Mouse (Mus musculus): ENCODE measurements around the gene Slc25a34. TPM values are rescaled to one million over a fixed set of nuclear protein-coding genes. Genes with fewer than 3 reads are reported as not detected.

The Slc25a34 gene
- polyA plus RNA-seq, 1 experiment, result 12.3 TPM

DNA sequence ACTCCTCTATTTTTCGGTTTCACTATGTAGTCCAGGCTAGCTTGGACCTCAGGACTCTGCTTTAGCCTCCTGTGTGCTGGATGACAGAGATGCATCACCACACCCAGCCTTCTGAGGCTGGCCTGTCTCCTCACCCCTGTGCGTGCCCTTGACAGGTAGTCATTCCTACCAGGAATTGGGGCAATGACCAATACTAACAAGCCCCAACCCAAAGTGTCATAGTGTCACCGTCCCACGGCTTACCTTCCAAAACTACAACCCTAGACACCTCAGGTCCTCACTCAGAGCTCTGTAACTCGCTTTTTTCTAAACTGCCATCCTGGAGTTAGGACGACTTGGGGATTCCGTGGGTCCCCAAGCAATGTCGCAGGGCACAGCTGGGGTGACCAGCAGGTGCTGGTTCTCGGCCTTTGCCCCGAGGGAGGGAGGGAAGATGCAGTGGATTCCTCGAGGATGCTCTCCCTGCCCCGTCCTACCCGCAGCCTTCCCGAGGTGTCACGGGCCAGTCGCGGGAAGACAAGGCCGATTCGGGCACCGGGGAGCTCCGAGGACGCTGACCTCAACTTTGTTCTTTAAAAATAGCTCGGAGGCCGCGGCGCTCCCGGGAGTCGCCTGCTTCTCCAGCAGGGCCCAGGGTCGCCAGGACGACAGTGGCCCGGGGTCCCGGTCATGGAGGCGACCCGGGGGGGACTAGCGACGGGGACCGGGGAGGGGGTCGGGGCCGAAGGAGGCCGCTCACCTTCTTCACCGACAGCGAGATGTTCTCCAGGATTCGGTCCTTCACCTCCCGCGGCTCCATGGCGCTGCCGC, 39.7 kb upstream of the Slc25a34 start:
- peak; percentile 23 for DNase-seq
- H3K4me3 ChIP-seq (ENCODE audit: control insufficient read depth, insufficient read depth, low read length), result peak overlapping the region; percentile 65
- TF ChIP-seq POLR2A (IDR thresholded peaks at IDR 0.05; ENCODE audit: control insufficient read depth, extremely low read depth, insufficient read depth, low read length, poor library complexity) (no peak), CTCF (IDR thresholded peaks at IDR 0.05; ENCODE audit: borderline replicate concordance, control insufficient read depth, extremely low read depth, insufficient read depth, low read length, poor library complexity) (no peak)
- H3K27me3 ChIP-seq (ENCODE audit: control insufficient read depth, insufficient read depth, low read length), result no peaks in the 10 kb centered on the region
- 4% methylated on average over 47 of the region's 47 CpGs for WGBS
- H3K36me3 ChIP-seq (ENCODE audit: control insufficient read depth, insufficient read depth, low read length), result no peaks in the 10 kb centered on the region
- H3K27ac ChIP-seq (ENCODE audit: control insufficient read depth, insufficient read depth, low read length), result no peak overlapping the region
- H3K4me1 ChIP-seq (replicated peaks; ENCODE audit: control insufficient read depth, insufficient read depth, low read length), result peaks cover 13% of the 10 kb centered on the region

- WGBS, result 97% methylated on average over 11 of the region's 11 CpGs
- Histone ChIP-seq H3K4me3 (ENCODE audit: control insufficient read depth, insufficient read depth, low read length) (no peak overlapping the region), H3K27me3 (ENCODE audit: control insufficient read depth, insufficient read depth, low read length) (no peaks in the 10 kb centered on the region), H3K36me3 (ENCODE audit: control insufficient read depth, insufficient read depth, low read length) (no peaks in the 10 kb centered on the region), H3K4me1 (replicated peaks; ENCODE audit: control insufficient read depth, insufficient read depth, low read length) (peaks cover 13% of the 10 kb centered on the region), H3K27ac (ENCODE audit: control insufficient read depth, insufficient read depth, low read length) (no peak overlapping the region)
- TF ChIP-seq CTCF (IDR thresholded peaks at IDR 0.05; ENCODE audit: borderline replicate concordance, control insufficient read depth, extremely low read depth, insufficient read depth, low read length, poor library complexity), result no peak
- no peak for TF ChIP-seq POLR2A (IDR thresholded peaks at IDR 0.05; ENCODE audit: control insufficient read depth, extremely low read depth, insufficient read depth, low read length, poor library complexity)
- DNase-seq, result no peak
Measured at GRCm38 (mm10) chr4:141660884-141661283, 37.3 kb upstream of the Slc25a34 start.

DNA sequence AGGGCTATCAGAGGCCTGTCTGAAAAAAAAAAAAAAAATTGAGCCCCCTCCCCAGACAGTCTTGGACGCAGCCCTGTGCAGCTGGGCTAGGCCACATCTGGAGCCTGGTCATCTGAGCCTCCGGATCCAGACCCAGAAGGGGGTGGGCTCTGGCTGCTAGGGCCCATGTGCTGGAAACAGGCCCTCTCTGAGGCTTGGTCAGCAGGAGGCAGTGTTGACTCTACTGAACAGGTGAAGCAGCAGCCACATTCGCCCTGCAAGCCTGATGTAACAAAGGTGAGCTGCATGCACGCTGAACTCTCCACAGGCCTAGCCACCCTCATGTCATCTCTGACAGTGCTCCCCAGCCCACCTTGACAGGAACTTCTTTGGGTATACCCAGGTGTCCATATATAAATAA, 36.1 kb upstream of the Slc25a34 start:
- Histone ChIP-seq H3K36me3 (ENCODE audit: control insufficient read depth, insufficient read depth, low read length) (no peaks in the 10 kb centered on the region), H3K4me1 (replicated peaks; ENCODE audit: control insufficient read depth, insufficient read depth, low read length) (peaks cover 12% of the 10 kb centered on the region), H3K27me3 (ENCODE audit: control insufficient read depth, insufficient read depth, low read length) (no peaks in the 10 kb centered on the region), H3K4me3 (ENCODE audit: control insufficient read depth, insufficient read depth, low read length) (no peak overlapping the region), H3K27ac (ENCODE audit: control insufficient read depth, insufficient read depth, low read length) (no peak overlapping the region)
- TF ChIP-seq CTCF (IDR thresholded peaks at IDR 0.05; ENCODE audit: borderline replicate concordance, control insufficient read depth, extremely low read depth, insufficient read depth, low read length, poor library complexity) (no peak), POLR2A (IDR thresholded peaks at IDR 0.05; ENCODE audit: control insufficient read depth, extremely low read depth, insufficient read depth, low read length, poor library complexity) (no peak)
- 93% methylated on average over 4 of the region's 4 CpGs for WGBS
- DNase-seq, result no peak

GRCm38 (mm10) chr4:141658846-141659484, 35.3 kb upstream of the Slc25a34 start:
- no peak for DNase-seq
- 83% methylated on average over 6 of the region's 6 CpGs for WGBS
- Histone ChIP-seq H3K27ac (ENCODE audit: control insufficient read depth, insufficient read depth, low read length) (no peak overlapping the region), H3K36me3 (ENCODE audit: control insufficient read depth, insufficient read depth, low read length) (no peaks in the 10 kb centered on the region), H3K27me3 (ENCODE audit: control insufficient read depth, insufficient read depth, low read length) (no peaks in the 10 kb centered on the region), H3K4me3 (ENCODE audit: control insufficient read depth, insufficient read depth, low read length) (no peak overlapping the region), H3K4me1 (replicated peaks; ENCODE audit: control insufficient read depth, insufficient read depth, low read length) (peaks cover 6% of the 10 kb centered on the region)
- TF ChIP-seq CTCF (IDR thresholded peaks at IDR 0.05; ENCODE audit: borderline replicate concordance, control insufficient read depth, extremely low read depth, insufficient read depth, low read length, poor library complexity) (no peak), POLR2A (IDR thresholded peaks at IDR 0.05; ENCODE audit: control insufficient read depth, extremely low read depth, insufficient read depth, low read length, poor library complexity) (no peak)

GRCm38 (mm10) chr4:141656932-141657331, 33.3 kb upstream of the Slc25a34 start:
- Histone ChIP-seq H3K27ac (ENCODE audit: control insufficient read depth, insufficient read depth, low read length) (no peak overlapping the region), H3K4me1 (replicated peaks; ENCODE audit: control insufficient read depth, insufficient read depth, low read length) (no peaks in the 10 kb centered on the region; the same call in 1 of the 2 replicates)

GRCm38 (mm10) chr4:141655908-141656608, 32.4 kb upstream of the Slc25a34 start:
- no peak overlapping the region for H3K27ac ChIP-seq (ENCODE audit: control insufficient read depth, insufficient read depth, low read length)
- H3K36me3 ChIP-seq (ENCODE audit: control insufficient read depth, insufficient read depth, low read length), result no peaks in the 10 kb centered on the region
- H3K4me3 ChIP-seq (ENCODE audit: control insufficient read depth, insufficient read depth, low read length), result no peak overlapping the region
- DNase-seq, result no peak
- TF ChIP-seq POLR2A (IDR thresholded peaks at IDR 0.05; ENCODE audit: control insufficient read depth, extremely low read depth, insufficient read depth, low read length, poor library complexity), result no peak
- TF ChIP-seq CTCF (IDR thresholded peaks at IDR 0.05; ENCODE audit: borderline replicate concordance, control insufficient read depth, extremely low read depth, insufficient read depth, low read length, poor library complexity), result no peak
- H3K27me3 ChIP-seq (ENCODE audit: control insufficient read depth, insufficient read depth, low read length), result no peaks in the 10 kb centered on the region
- WGBS, result 71% methylated on average over 12 of the region's 12 CpGs
- no peaks in the 10 kb centered on the region; the same call in 1 of the 2 replicates for H3K4me1 ChIP-seq (replicated peaks; ENCODE audit: control insufficient read depth, insufficient read depth, low read length)

More at GRCm38 (mm10) chr4:141656932-141657331, 33.3 kb upstream of the Slc25a34 start:
- no peaks in the 10 kb centered on the region for H3K27me3 ChIP-seq (ENCODE audit: control insufficient read depth, insufficient read depth, low read length)
- WGBS, result 96% methylated on average over 8 of the region's 8 CpGs
- TF ChIP-seq POLR2A (IDR thresholded peaks at IDR 0.05; ENCODE audit: control insufficient read depth, extremely low read depth, insufficient read depth, low read length, poor library complexity) (no peak), CTCF (IDR thresholded peaks at IDR 0.05; ENCODE audit: borderline replicate concordance, control insufficient read depth, extremely low read depth, insufficient read depth, low read length, poor library complexity) (no peak)
- H3K4me3 ChIP-seq (ENCODE audit: control insufficient read depth, insufficient read depth, low read length), result no peak overlapping the region
- DNase-seq, result no peak
- no peaks in the 10 kb centered on the region for H3K36me3 ChIP-seq (ENCODE audit: control insufficient read depth, insufficient read depth, low read length)
